Mouse (Mus musculus) embryo, embryonic 11.5 days (tissue): ENCODE measurements at regions not wholly inside any gene's neighbourhood (a gene's known extent, or its start where the extent isn't known, plus 50 kb on each side); places are given as distances from the start of the nearest gene placed in this dataset.
A peak's percentile ranks its signal among the peaks of the same experiment; 100 is the strongest.

Source experiments
- DNase-seq: peaks from one replicate; pipeline ENCODE4 v3.0.0-alpha.2; 2012; ENCODE audit warnings: low read depth, low spot score

GRCm38 (mm10) chr4:131565203-131565602 is 272.9 kb downstream of the Ptpru start:
- DNase-seq, result no peak

GRCm38 (mm10) chr4:131567241-131567640 is 270.8 kb downstream of the Ptpru start:
- DNase-seq, result no peak

GRCm38 (mm10) chr4:131569156-131569555 is 268.9 kb downstream of the Ptpru start:
- DNase-seq, result no peak

- no peak for DNase-seq
These were observed 260.5 kb downstream of the Ptpru start for GRCm38 (mm10) chr4:131577571-131577970.

- no peak for DNase-seq
These were observed 252.1 kb downstream of the Ptpru start for GRCm38 (mm10) chr4:131585946-131586345.

- peak; percentile 14 for DNase-seq
These were observed 250.6 kb downstream of the Ptpru start for GRCm38 (mm10) chr4:131587536-131587935.

- no peak for DNase-seq
These were observed 248.0 kb downstream of the Ptpru start for GRCm38 (mm10) chr4:131590136-131590535.

- DNase-seq, result no peak
These were observed 246.6 kb downstream of the Ptpru start for GRCm38 (mm10) chr4:131591456-131591855.

GRCm38 (mm10) chr4:131597996-131598395 is 240.1 kb downstream of the Ptpru start:
- DNase-seq, result no peak

GRCm38 (mm10) chr4:131614434-131614833 is 223.7 kb downstream of the Ptpru start:
- no peak for DNase-seq

- DNase-seq, result no peak
These were observed 222.5 kb downstream of the Ptpru start for GRCm38 (mm10) chr4:131615587-131615986.

- no peak for DNase-seq
These were observed 200.0 kb downstream of the Ptpru start for GRCm38 (mm10) chr4:131638105-131638504.

- no peak for DNase-seq
These were observed 182.1 kb downstream of the Ptpru start for GRCm38 (mm10) chr4:131656034-131656433.

GRCm38 (mm10) chr4:131657922-131658321 is 180.2 kb downstream of the Ptpru start:
- DNase-seq, result peak; percentile 43

GRCm38 (mm10) chr4:131660931-131661330 is 177.2 kb downstream of the Ptpru start:
- no peak for DNase-seq

GRCm38 (mm10) chr4:131671784-131672515 is 166.1 kb downstream of the Ptpru start:
- no peak for DNase-seq

- DNase-seq, result no peak
These were observed 160.1 kb downstream of the Ptpru start for GRCm38 (mm10) chr4:131677966-131678365.

GRCm38 (mm10) chr4:131683176-131683575 is 154.9 kb downstream of the Ptpru start:
- no peak for DNase-seq

- DNase-seq, result no peak
These were observed 152.5 kb downstream of the Ptpru start for GRCm38 (mm10) chr4:131685544-131685943.

GRCm38 (mm10) chr4:131694232-131694631 is 143.9 kb downstream of the Ptpru start:
- DNase-seq, result peak; percentile 36

- DNase-seq, result no peak
These were observed 141.9 kb downstream of the Ptpru start for GRCm38 (mm10) chr4:131695941-131696912.
